In the genomic region with DNA sequence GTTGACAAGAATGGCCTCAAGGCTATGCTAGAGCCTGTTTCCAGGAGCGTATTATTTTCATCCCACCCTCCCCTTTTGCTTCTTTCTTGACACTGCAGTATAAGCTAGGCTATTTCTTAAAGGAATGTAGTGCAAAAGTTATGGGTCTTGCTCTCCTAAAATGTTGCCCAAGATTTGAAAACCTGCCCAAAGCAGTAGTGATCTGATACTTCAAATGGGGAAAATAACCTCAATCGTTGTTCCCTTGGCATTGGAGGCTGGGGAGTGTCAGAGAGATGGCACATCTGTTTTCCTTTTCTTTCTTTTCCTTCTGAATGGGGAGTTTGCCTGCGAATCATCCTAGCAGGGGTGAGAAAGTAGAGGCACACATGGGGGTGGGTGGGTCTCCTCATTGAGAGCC, we compare ENCODE assay signal across 19 mouse cellular contexts. TPM values are rescaled to one million over a fixed set of nuclear protein-coding genes. Genes with fewer than 3 reads are reported as not detected.
A peak's percentile ranks its signal among the peaks of the same experiment; 100 is the strongest.
DNase-seq lines count a peak whose midpoint lies in the region; ATAC-seq lines count a peak whose summit lies in the region.
"Had no signal": no experiment of that assay in that cellular context is flagged by ENCODE, and none has a peak within 500 bp of the region (broad histone marks: within the 10 kb centered on the region; RNA-seq: fewer than 3 reads in every experiment).

No protein-coding gene starts in this region.

- no peaks in the 10 kb centered on the region for H3K36me3 ChIP-seq in heart, embryonic 10.5 days
- H3K36me3 ChIP-seq in midbrain, embryonic 11.5 days (ENCODE audit: control insufficient read depth, insufficient read depth, low read length): no peaks in the 10 kb centered on the region
- no peaks in the 10 kb centered on the region for H3K36me3 ChIP-seq in midbrain, embryonic 16.5 days (ENCODE audit: control insufficient read depth, insufficient read depth, low read length)
- H3K36me3 ChIP-seq in embryonic facial prominence, embryonic 10.5 days (replicated peaks): no peaks in the 10 kb centered on the region
- H3K36me3 ChIP-seq: intestine, embryonic 15.5 days had no signal

- no peaks in the 10 kb centered on the region for H3K27me3 ChIP-seq in heart, embryonic 10.5 days (ENCODE audit: insufficient read depth, poor library complexity, severe bottlenecking)
- no peaks in the 10 kb centered on the region for H3K27me3 ChIP-seq in midbrain, embryonic 11.5 days (ENCODE audit: control insufficient read depth, insufficient read depth, low read length)
- H3K27me3 ChIP-seq in midbrain, embryonic 16.5 days (ENCODE audit: control insufficient read depth, insufficient read depth, low read depth, low read length): no peaks in the 10 kb centered on the region
- no peaks in the 10 kb centered on the region for H3K27me3 ChIP-seq in embryonic facial prominence, embryonic 10.5 days (replicated peaks; ENCODE audit: low read depth, poor library complexity, severe bottlenecking)
- H3K27me3 ChIP-seq: CH12.LX; intestine, embryonic 15.5 days had no signal

- no peak overlapping the region for H3K4me3 ChIP-seq in heart, embryonic 10.5 days
- H3K4me3 ChIP-seq in midbrain, embryonic 11.5 days (ENCODE audit: low read depth, low read length): no peak overlapping the region
- H3K4me3 ChIP-seq in midbrain, embryonic 16.5 days (ENCODE audit: low read depth, low read length): no peak overlapping the region
- no peak overlapping the region for H3K4me3 ChIP-seq in embryonic facial prominence, embryonic 10.5 days
- H3K4me3 ChIP-seq: forebrain, embryonic 13.5 days; gastrocnemius, adult 2 months; intestine, embryonic 15.5 days had no signal

- DNase-seq in heart, adult 11 months: peak; percentile 58
- no peak for DNase-seq in heart, embryonic 10.5 days (ENCODE audit: low spot score)
- DNase-seq in midbrain, embryonic 11.5 days (ENCODE audit: low spot score, missing footprints): peak; percentile 81
- no peak for DNase-seq in embryonic facial prominence, embryonic 10.5 days (ENCODE audit: low spot score)
- DNase-seq in lung, postnatal 25 days (ENCODE audit: low spot score): peak; percentile 17
- no peak for DNase-seq in cerebellum, adult 11 months
- DNase-seq in kidney, postnatal 14 days: no peak
- DNase-seq: adrenal gland, adult 8-10 months; cerebellum, adult 2 months; cerebellum, postnatal 10 days; gastrocnemius, adult 2 months; gastrocnemius, postnatal 25 days; heart, postnatal 10 days; heart, postnatal 4 days had no signal

- no peaks in the 10 kb centered on the region for H3K9me3 ChIP-seq in heart, embryonic 10.5 days
- no peaks in the 10 kb centered on the region for H3K9me3 ChIP-seq in midbrain, embryonic 11.5 days (ENCODE audit: control insufficient read depth, low read length)
- H3K9me3 ChIP-seq in midbrain, embryonic 16.5 days (replicated peaks; ENCODE audit: control insufficient read depth, low read length, poor library complexity, severe bottlenecking): no peaks in the 10 kb centered on the region
- peaks cover 5% of the 10 kb centered on the region; the same call in 1 of the 2 replicates for H3K9me3 ChIP-seq in embryonic facial prominence, embryonic 10.5 days
- H3K9me3 ChIP-seq: intestine, embryonic 15.5 days had no signal

- ATAC-seq in midbrain, embryonic 11.5 days (ENCODE audit: low FRiP score): no peak
- ATAC-seq in midbrain, embryonic 16.5 days: no peak
- ATAC-seq: forebrain, embryonic 13.5 days; intestine, embryonic 15.5 days had no signal

- no peak overlapping the region for H3K9ac ChIP-seq in midbrain, embryonic 11.5 days (ENCODE audit: low read length)
- H3K9ac ChIP-seq in midbrain, embryonic 16.5 days (ENCODE audit: low read depth, low read length): no peak overlapping the region
- H3K9ac ChIP-seq: forebrain, embryonic 13.5 days; hindbrain, embryonic 14.5 days; intestine, embryonic 15.5 days had no signal

- WGBS in heart, embryonic 10.5 days: 67% methylated on average over 3 of the region's 3 CpGs
- WGBS in midbrain, embryonic 11.5 days: 77% methylated on average over 3 of the region's 3 CpGs
- 66% methylated on average over 3 of the region's 3 CpGs for WGBS in midbrain, embryonic 16.5 days
- 66% methylated on average over 3 of the region's 3 CpGs for WGBS in embryonic facial prominence, embryonic 10.5 days

- no peak overlapping the region for H3K4me2 ChIP-seq in midbrain, embryonic 11.5 days
- H3K4me2 ChIP-seq in midbrain, embryonic 16.5 days (ENCODE audit: low read length): no peak overlapping the region
- H3K4me2 ChIP-seq: forebrain, embryonic 13.5 days; hindbrain, embryonic 14.5 days; intestine, embryonic 15.5 days had no signal

- H3K27ac ChIP-seq in heart, embryonic 10.5 days: no peak overlapping the region
- no peak overlapping the region for H3K27ac ChIP-seq in midbrain, embryonic 11.5 days (ENCODE audit: low read depth, low read length)
- H3K27ac ChIP-seq in midbrain, embryonic 16.5 days (ENCODE audit: low read length): no peak overlapping the region
- H3K27ac ChIP-seq in embryonic facial prominence, embryonic 10.5 days (replicated peaks): peak overlapping the region; percentile 66; the same call in 1 of the 2 replicates
- H3K27ac ChIP-seq: forebrain, embryonic 13.5 days; gastrocnemius, adult 2 months; hindbrain, embryonic 14.5 days; intestine, embryonic 15.5 days had no signal

- H3K4me1 ChIP-seq in heart, embryonic 10.5 days: peaks cover 7% of the 10 kb centered on the region; the same call in 1 of the 2 replicates
- no peaks in the 10 kb centered on the region for H3K4me1 ChIP-seq in midbrain, embryonic 11.5 days (ENCODE audit: control insufficient read depth, insufficient read depth, low read length)
- H3K4me1 ChIP-seq in midbrain, embryonic 16.5 days (ENCODE audit: control insufficient read depth, insufficient read depth, low read length): no peaks in the 10 kb centered on the region
- peaks cover 6% of the 10 kb centered on the region for H3K4me1 ChIP-seq in embryonic facial prominence, embryonic 10.5 days
- H3K4me1 ChIP-seq: forebrain, embryonic 13.5 days; intestine, embryonic 15.5 days had no signal

RNA-seq across cellular contexts. Expression of a gene that starts 19.7 kb away (rescaled TPM):
- polyA plus RNA-seq in heart, embryonic 10.5 days (2016; fragmentation: Nextera tagmentation; extraction: Ambion mirVana): 6.1 and 9.7 TPM in 2 replicates
- polyA plus RNA-seq in midbrain, embryonic 11.5 days (2014; fragmentation: Nextera tagmentation; extraction: Ambion mirVana): 1.1 TPM in 2 replicates
- polyA plus RNA-seq in midbrain, embryonic 16.5 days (2015; fragmentation: Nextera tagmentation; extraction: Ambion mirVana): 1.0 and 1.3 TPM in 2 replicates
- polyA plus RNA-seq in embryonic facial prominence, embryonic 10.5 days (2016; fragmentation: Nextera tagmentation; extraction: Ambion mirVana): 3.8 and 4.2 TPM in 2 replicates

Comparison
In these comparisons a context has a peak if more than half of its experiments do, and no peak if none do; other contexts are left out.
1. DNase-seq: peak in heart, adult 11 months (single experiment), midbrain, embryonic 11.5 days (single experiment) and lung, postnatal 25 days (single experiment); none in heart, embryonic 10.5 days (single experiment), embryonic facial prominence, embryonic 10.5 days (single experiment), cerebellum, adult 11 months (single experiment) and kidney, postnatal 14 days (single experiment).